Mouse (Mus musculus): ENCODE measurements at regions not wholly inside any gene's neighbourhood (a gene's known extent, or its start where the extent isn't known, plus 50 kb on each side); places are given as distances from the start of the nearest gene placed in this dataset.

DNA sequence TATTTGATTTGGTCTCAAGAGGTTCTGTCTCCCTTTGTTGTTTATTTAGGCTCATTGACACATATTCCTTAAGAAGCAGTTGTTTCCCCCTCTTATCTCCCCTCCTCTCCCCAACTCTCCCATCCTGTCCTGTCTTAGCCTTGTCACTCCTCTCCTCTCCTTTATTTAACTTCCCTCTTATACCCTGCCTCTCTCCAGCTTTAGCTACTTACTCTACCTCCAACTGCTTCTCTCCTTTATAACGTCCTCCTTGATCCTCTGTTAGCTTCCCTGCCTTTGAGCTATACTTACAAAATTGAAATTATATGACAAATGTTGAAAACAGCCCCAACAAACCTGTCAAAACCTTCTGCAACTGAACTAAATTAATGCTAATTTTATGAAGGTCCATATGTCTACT is 841.7 kb upstream of the G6pd2 start:
- DNase-seq (ENCODE audit: low read depth, low spot score), result no peak

- DNase-seq (ENCODE audit: low read depth, low spot score), result no peak
These were observed 839.1 kb upstream of the G6pd2 start for GRCm38 (mm10) chr5:60969470-60969869.

- DNase-seq (ENCODE audit: low read depth, low spot score), result peak; percentile 49
These were observed 829.9 kb upstream of the G6pd2 start for GRCm38 (mm10) chr5:60978693-60979092.

DNA sequence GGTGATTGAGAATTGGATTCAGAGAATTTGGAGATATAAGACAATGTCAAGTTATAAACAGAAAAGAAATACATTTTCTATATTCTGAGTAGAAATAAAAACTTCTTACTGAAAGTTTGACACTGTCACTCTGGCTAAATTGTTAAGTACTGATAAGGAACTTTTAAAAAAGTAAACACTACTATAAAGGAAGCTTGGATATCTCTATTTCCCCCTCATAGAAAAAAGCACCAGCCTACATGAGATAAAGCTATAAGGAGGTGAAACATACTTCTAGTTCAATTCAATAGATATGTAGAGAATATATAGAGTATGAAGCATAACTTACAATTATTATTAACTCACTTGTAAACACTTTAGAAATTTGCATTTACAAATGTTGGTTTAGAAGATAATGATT is 820.3 kb upstream of the G6pd2 start:
- no peak for DNase-seq (ENCODE audit: low read depth, low spot score)

DNA sequence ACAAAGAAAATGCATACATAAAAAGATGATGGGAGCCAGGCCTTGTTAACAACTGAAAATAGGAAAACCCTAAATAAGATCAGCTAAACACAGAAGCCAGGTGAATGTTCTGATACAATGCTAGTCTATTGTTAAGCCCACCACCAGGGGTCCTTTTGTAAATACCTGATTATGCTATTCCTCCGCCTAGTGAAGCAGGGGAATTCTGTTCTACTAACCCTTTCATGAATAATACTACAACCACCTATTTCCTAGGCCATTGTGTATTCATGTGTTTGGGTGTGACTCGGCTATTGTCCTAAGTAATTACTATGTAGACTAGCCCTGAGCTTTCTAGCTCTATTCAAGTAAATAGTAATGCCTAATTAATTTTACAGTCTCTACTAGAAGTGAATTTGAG is 819.3 kb upstream of the G6pd2 start:
- DNase-seq (ENCODE audit: low read depth, low spot score), result peak; percentile 82

DNA sequence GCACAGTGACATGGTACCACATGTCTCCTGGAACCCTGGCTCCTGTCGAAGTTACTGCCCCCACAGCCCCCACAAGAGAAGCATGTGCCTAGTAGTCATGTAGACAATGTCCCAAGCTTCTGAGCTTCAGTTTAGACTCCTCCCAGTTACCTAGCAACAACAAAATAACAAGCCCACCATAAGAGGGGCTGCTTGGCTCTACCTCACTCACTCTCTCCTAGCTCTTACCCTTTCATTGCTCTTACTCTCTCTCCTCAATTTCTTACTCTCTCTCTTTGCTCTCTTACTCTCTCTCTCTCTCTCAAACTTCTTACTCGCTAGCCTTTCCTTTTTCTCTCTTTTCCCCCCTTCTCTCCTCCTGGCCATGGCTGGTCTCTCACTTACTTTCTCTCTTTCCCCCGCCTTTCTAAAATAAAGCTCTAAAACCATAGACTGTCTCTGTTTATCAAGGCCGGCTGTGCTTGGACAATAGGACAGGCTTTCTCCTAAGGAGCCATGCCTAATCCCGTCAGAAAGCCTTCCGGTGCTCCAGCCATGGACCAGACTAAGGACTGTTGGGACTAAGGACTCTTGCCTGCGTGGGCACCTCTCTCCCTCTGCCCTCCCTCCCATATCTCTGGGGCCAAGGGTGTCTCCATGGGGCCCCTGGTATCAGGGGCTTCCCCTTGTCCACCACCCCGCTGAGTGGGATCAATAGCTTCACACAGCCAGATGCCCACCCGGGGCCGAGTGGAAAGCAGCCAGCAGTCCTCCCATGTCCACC is 813.7 kb upstream of the G6pd2 start:
- no peak for DNase-seq (ENCODE audit: low read depth, low spot score)

- DNase-seq (ENCODE audit: low read depth, low spot score), result no peak
These were observed 773.0 kb upstream of the G6pd2 start for GRCm38 (mm10) chr5:61035539-61036089.
